Mouse (Mus musculus) testis, postnatal 10 days (tissue): ENCODE measurements around the gene Gm43191.
"Not testable (repeated sequence)": the region's sequence is repeated elsewhere in the genome, so short reads cannot be mapped to it uniquely, and the experiment has no call there.

Experiments
- DNase-seq: peaks from one replicate; pipeline ENCODE4 v3.0.0; 2021; ENCODE audit warnings: low spot score

Gene Gm43191

DNA sequence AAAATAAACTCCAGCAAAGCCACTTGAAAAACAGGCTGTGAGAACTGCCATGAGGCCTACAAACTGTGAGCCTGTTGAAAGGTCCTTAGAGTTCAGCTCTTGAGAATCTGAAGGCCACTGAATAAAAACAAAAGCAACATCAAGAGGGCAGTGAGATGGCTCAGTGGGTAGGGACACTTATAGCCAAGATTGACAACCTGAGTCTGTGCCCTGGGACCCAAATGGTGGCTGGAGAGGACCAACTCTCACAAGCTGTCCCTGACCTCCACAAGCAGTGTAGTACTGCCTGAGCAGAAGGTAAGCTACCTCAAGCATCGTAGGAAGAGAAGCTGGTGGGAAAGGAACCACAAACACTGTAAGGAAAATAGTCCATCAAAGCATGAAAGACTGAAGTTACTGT, at the start of gene Gm43191:
Gene Gm43191 (minus strand): TSS at position 101 of the 400 bp plus-strand sequence.
- no peak for DNase-seq

DNA sequence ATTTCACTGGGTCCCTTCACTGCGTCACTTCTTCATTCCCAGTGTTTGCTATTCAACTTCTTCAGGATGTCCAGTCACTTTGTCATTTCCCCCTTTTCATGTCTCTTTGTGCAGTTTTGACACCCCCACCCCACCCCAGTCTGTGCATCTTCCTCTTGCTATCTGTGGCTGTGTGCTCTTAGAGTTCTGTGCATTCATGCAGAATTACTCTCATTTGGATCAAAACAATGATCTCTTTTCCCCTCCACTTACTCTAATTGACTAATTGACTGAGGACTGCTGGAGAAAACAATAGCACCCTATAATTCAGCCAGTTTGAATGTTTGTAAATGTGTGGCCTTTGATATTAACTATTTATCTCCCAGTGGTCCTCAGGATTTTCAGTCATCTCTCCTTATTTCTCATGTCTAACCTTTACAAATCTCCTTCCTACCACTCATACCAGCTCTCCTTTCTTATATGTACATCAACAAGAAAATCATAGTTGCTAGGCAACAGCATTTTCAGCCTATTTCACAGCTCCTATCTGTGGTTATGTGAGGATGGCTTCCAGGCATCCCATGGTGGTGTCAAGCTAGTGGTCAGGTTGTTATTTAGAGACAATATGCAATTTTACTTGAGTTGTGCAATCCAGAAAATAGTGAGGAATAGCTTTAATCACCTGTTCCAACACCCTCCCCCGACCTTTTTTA, 48.6 kb upstream of the Gm43191 start:
- no peak for DNase-seq

DNA sequence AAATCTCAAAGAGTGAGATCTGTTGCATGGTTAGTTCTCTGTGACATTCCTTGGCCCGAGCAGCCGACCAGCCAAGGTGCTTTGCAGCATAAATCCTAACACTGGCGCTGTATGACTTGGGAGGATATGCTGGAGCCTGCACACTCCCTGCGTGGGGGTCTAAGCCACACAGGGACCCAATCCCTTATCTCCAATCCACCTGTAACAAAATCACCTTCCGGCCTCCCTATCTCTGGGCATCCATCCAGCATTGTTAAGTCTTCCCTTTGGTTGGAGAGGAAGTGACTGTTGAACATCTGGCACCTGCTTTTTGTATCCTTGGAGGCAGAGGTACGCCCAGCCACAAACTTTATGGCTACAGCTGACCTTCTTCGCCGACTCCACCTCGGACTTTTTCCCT, 45.7 kb upstream of the Gm43191 start:
- no peak for DNase-seq

DNA sequence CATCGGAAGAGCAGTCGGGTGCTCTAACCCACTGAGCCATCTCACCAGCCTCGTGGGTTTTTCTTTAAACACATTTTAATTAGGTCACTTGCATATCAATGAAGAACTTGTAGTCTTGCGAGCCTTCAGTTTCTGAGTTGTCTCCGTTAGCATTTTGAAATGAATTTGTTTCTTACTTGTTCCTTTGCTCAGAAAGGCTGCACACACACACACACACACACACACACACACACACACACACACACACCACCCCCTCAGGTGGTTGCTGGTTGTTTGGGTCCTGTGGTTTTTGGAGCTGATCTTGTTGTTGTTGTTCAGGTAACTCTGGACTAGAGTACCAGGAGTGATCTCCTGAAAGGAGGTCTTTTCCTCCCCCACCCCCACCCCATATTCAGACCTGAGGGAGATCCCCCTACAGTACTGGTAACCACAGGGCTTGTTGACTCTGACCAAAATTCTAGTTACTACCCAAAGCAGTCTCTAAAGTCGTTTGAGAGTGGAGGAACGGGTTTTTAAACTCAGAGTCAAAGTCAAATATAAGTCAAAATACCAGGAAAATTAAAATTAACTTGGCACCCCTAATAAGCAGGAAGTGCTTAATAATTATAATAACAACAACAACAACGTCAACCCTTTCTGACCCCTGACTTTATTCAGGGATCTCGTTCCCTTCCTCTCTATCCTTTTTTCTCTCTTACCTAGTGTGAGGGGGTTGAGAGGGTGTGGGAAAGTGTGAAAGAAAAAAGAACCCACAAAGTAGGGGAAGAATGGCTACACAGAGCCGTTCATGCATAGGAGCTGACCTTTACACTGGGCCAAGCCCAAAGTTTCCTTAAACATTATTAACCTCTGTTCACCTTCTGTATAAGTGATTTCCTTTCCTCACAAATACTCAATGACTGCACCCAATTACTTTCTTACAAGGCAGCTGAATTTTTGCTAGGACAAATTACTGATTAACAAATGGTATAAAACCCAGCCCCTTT, 42.7 kb upstream of the Gm43191 start:
- no peak for DNase-seq

DNA sequence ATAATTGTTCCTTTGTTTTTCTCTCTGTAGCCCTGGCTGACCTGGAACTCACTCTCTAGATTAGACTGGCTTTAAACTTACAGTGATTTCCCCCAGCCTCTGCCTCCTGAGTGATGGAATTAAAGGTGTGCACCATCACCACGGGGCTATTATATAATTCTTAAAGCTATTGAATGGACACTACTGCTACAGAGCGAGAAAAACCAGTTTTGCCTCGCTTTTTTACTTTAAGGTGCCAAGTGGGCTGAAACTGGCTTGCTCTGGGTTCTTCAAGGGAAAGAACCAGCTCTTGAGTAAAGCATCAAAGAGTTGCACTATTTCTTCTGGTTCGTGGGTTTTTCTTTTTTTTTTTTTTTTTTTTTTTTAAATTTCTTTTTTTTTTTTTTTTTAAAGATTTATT, 41.9 kb upstream of the Gm43191 start:
- no peak for DNase-seq

DNA sequence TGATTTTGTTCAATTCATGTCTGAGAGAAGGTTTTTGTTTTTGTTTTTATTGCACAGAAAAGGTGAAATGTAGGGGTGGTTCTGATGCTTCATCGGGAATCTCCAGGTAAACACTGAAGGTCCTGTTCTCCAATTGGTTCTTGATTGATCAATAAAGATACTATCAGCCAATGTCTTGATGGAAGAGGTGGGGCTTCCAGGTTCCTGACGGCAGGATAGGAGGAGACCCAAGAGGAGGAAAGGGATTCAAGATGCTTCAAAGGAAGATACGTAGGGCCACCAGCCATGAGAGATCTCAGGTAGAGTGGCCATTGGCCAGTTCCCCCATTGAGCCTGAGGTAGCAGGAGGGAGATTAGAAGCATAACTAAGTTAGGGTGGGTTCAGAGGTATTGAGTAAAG, 37.9 kb upstream of the Gm43191 start:
- no peak for DNase-seq

DNA sequence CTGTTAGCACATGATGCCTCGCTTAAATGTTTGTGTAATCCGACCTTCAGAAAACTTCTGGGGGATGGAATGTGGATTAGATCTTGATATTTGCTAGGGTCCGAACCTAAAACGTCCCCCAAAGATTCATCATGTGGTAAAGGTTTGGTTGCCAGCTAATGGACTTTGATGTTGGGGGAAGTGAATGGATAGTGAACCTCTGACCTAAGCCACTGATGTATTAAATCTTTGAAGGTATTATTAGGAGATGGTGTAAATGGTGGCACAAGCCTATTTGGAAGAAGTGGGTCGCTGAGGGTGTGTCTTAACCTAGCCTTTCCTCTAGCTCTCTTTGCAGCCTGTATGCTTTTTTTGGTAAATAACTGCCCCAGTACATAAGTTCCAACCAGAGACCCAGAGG, 32.0 kb upstream of the Gm43191 start:
- no peak for DNase-seq

DNA sequence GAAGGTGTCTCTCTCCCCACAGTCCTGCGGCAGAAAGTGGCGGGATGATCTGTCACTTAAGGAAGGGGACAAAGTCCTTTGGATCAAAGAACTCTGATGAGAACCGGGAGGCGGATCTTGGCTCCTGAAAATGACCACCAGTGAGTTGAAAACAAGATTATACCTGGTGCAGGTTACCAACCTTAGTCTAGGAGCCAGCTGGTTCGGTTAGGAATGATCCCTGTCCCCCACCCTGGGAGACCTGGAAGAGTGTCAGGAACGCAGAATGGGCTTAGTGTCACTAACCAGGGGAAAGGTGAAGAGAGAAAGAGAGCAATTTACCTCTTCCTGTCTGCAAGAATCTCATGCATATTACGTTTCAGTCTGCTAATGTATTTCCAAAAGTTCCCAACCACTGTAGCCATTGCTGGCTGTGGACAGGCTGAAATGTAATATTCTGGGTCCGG, 31.4 kb upstream of the Gm43191 start, which contains the start of gene Slc35a3:
Gene Slc35a3 (minus strand): TSS at position 396 of the 446 bp plus-strand sequence.
- DNase-seq = no peak

DNA sequence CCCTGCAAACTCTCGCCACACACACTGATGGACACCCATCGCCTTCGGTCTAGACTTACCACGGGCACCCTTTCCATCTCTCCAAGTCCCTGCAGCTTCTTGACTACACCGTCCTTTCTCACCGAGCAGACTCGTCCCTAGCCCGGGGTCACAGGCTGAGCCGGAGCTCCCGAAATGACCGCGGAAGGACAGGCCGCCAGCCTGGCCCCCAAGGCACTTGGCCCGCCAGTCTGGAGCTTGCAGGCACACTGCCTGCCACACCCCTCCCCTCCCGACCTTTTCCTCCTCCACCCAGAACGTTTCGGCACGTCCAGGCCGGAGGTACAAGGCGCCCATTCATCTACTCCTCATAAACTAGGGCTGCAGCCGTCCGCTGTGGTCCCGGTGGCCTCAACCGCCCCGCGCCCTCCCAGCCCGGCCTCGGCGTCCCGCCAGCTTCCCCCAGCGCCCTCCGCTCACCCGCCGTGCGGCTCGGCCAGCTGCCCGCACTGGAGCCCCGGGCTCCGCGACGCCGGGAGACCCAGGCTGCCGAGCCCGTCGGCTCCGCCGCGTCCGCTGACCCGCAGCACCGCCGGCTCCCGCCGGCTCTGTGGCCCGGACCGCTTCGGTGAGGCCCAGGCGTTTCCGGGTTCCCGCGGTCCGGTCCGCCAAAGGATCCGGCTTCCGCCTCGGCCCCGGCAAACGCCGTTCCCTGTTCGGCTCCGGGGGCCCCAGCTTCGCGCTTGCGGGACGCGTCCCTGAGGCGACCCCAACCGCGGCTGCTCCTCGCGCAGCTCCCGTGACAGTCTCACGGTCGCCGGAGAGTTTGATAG, 30.8 kb upstream of the Gm43191 start:
- DNase-seq = peak; percentile 87

DNA sequence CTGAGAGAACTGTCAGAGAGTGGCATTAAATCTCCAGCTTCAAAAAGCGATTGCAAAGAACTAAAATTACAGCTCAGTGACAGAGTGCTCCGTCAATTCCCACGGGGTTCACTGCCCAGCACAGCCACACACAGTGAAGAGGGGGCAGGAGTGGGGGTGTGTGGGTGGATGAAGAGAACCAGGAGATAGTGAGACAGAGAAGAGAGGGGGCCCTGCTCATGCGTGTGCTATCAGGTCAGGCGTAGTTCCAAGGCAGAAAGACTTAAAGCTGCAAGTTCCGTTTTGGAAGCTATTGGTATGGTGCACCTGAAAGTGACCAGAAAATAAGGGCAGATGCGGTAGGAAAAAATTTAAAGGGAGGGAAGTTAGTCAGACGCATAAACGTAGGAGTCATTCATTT, 29.9 kb upstream of the Gm43191 start:
- no peak for DNase-seq

DNA sequence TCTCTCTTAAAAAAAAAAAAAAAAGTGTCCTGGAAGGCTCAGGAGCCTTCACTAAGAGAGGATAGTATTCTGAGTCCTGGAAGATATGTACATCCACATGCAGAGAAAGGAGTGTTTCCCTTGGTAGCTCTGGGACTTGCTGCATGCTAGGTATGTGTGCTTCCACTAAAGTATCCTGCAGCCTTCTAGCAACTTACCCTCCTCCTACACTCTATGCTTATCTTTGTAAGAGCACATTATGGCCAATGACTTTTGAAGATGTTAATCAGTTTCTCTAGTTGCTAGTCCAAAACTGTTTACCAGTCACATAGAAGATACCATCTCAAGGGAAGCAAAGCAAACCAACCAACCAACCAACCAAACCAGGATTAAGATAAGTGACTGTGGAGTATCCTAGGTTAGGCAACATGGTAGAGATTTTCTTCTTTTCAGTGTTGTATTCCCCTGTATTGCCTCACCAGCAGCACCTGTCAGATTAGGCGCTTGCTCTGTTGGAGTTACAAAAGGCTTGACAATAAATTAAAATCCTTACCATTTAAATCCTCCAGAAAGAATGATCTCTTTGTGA, 24.7 kb upstream of the Gm43191 start:
- DNase-seq = no peak

DNA sequence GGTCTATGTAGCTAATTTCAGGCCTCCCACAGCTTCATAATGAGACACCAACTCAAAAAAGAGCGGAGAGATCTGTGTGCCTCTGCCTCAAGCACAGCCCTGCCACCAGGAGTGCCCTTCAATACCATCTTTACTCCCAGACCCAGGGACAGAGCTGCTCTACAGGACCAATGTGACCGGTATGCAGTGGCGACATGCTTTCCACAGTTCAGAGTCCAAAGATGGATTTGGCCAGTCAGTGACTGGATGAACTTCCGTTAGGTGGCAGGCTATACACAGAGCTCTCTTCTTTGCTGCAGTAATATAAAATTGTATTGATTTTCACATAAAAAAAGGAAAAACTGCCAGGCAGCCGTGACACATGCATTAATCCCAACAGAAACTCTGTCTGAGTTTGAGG, 22.8 kb upstream of the Gm43191 start:
- no peak for DNase-seq

DNA sequence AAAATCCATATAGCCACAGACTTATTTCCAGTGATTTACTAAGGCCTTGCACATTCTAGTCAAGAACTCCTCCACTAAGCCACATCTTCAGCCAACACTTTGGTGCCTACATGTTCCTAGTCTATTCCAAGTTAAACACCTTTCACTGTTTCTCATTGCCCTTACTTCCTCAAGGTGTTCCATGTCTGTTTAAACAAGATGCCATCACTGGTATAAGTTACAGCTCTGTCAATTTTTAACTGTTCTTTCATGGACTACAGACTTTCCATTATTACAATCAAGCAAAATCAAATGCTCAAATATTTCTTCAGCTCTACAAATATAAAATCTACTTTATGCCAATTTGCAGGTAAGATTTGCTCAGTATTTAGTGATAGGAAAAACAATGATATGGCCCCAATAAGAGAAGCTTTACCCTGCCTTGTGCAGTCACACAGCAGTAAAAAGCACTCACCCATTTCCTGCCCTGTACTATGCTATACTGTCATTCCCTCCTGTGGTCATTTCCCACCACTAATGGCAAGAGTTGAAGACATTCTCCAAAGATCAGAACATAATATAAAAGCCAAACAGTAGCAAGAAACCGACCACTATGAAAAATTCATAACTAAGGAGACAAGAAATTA, 21.7 kb upstream of the Gm43191 start:
- DNase-seq = no peak

DNA sequence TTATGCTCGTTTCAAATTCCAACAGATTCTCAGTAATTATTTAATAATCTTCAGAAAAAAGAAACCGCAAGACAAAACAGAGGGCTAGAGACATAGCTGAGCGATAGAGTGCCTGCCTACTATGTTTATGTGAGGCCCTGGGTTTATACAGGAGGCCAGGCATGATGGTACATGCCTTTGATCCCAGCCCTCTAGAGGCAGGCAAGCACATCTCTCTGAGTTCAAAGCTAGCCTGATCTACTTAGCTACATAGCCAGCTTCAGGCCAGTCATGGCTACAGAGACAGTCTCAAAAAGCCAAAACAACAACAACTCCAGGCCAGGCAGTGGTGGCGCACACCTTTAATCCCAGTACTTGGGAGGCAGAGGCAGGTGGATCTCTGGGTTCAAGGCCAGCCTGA, 20.5 kb upstream of the Gm43191 start:
- no peak for DNase-seq

DNA sequence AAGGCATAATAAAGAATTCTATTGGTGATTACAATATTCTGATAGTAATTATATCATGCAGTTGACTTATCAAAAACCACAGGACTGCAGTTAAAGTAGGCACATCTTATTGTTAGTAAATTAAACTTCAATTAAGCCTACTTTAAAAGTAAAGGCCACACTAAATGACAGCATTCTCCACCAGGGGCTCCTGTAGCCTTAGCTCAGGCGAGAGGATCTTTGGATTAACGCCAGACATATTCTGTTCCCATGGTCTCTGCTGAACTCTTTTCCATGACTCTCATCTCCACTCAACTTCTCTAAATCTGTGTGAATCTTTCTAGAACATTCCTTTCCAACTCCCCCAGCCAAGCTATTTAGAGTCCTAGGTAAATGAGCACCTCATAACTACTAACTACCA, 17.7 kb upstream of the Gm43191 start:
- DNase-seq = no peak

DNA sequence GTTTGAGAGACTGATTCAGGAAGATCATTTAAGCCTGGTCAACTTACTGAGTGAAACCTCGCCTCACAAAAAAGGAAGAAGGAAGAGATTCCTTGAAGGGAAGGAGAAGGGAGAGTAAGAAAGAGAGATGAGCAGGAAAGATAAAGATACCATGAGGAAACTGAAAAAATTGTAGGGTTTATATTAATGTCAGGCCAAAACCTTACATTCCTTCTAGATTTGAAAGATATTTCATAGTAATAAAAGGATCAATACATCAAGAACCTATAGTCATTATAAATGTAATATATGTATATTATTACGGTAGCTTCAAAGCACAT, 14.6 kb upstream of the Gm43191 start:
- no peak for DNase-seq

DNA sequence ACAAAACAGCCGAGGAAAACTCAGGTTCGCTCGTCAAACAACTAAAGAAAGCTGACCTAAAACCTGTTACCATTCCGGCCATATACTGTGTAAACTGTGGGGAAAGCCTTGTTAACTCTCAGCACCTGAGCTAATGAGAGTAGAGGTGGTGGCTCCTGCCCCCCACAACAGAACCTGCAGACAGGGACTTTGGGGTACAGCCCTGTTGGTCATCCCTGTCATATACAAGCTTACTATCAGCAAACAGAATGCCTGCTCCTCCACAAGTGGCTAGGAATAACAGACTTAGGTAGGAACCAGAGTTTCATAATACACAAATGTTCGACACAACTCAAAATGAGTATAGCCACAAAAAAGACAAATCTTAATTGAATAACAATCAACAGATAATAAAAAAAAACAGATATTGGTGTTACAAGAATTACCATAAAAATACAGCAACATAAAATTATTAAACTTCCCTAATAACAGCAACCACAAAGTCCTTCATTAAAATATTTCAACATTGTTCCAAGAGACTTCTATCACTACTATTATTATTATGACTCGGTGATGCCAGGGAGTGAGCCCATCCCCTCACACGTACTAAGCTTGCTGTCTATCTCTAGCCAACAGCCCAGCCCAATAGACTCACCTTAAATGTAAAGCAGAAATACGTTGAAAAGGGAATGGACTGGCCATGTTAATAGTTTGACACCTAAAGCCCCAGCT, 14.1 kb upstream of the Gm43191 start:
- no peak for DNase-seq

DNA sequence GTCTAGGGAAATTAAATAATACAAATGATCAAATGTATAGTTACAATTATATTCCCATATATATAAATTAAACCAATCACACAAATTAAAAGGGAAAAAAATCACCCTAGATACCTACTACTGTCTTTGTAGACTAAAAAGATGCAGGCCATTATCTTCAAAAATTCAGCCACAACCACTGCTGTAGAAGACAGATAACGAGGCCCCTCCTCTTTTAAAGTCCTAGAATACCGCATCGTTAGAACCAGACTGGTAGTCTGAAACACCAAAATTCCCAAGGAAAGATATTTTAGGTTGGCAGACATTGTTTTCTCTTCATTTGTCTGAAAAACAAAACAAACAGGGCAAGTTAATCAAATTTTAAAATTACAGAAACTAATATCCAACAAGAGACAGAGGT, 13.3 kb upstream of the Gm43191 start:
- no peak for DNase-seq

DNA sequence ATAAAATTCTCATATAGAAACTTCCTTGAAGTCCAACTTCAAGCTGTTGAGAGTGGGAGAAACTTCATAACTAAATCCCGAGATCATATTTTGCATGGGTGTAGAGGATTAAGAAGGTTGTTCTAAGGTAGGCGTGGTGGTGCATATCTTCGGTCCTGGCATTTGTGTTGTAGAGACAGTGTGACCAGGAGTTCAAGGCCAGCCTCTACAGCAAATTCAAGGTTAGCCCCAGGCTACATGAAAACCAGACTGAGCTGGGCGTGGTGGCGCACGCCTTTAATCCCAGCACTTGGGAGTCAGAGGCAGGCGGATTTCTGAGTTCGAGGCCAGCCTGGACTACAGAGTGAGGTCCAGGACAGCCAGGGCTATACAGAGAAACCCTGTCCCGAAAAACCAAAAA, 16.8 kb downstream of the Gm43191 start:
- DNase-seq = not testable (repeated sequence)

DNA sequence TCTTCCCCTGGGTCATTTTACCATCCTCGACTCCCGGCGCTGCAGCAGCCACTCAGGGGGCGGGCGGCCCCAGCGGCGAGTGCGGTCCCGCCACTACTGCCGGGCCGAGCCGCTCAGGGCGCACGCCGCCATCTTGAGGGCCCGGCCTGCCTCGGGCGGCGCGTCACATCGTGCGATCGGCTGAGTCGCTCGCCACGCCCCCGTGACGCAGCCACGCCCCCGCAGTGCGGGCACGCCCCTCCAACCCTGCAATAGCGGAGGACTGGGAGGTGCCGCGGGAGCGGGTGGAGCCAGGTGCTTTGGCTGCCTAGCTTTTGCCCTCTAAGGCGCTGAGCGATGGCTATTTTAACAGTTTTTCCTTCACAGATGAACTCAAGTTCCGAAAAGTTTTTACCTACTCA, 18.6 kb downstream of the Gm43191 start, which contains the start of gene Mfsd14a:
Gene Mfsd14a (minus strand): TSS at position 215 of the 401 bp plus-strand sequence.
- DNase-seq = peak; percentile 100

DNA sequence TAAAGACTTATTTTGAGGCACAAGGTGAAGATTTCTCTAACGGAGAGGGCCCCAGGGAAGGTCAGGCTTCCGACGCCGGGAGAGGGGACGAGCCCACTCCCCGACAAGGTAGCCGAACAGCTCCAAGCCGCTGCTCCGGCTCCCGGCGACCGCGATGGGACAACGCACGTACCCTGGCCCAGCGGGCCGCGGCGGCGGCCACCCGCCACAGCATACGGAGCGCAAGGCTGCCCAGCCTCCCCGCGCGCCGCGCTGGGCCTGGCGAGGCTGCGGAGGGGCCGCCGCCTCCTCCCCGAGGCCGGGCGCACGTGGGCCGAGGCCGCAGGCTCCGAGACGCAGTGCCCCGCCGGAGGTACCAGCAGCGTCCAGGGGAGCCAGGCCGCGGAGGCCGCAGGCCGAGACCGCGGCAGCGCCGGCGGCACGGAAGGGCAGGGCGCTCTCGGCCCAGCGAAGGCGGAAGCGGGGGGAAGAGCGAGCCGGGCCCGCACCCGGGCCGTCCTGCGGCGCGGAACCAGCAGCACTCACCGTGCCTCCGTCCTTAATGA, 19.1 kb downstream of the Gm43191 start:
- no peak for DNase-seq
